Mouse (Mus musculus) midbrain, embryonic 14.5 days (tissue): ENCODE results near the gene Hapln2. TPM values are rescaled to one million over a fixed set of nuclear protein-coding genes. Genes with fewer than 3 reads are reported as not detected.

Experiments used
- ATAC-seq: fragments of 200-750 bp; cut with Nextera tagmentation; 2 replicates; pipeline ENCODE4 v1.8.0; 2017; ENCODE audit warnings: moderate number of reproducible peaks, moderate library complexity; ENCODE audit not compliant: low FRiP score, low TSS enrichment
- DNase-seq: peaks from one replicate; pipeline ENCODE4 v3.0.0-alpha.2; 2015
- H3K27ac ChIP-seq: fragments of 300-500 bp; sonication (generic); replicated peaks from 2 replicates; pipeline ENCODE4 v1.5.1; 2014; ENCODE audit warnings: mild to moderate bottlenecking, low read depth, low read length, moderate library complexity
- H3K27me3 ChIP-seq: fragments of 300-500 bp; sonication (generic); 2 replicates; pipeline ENCODE4 v1.6.1; 2014; ENCODE audit warnings: low read length, control low read depth, mixed read lengths; ENCODE audit not compliant: control insufficient read depth, insufficient read depth
- H3K36me3 ChIP-seq: fragments of 300-500 bp; sonication (generic); 2 replicates; pipeline ENCODE4 v1.6.1; 2014; ENCODE audit warnings: low read length, control low read depth; ENCODE audit not compliant: control insufficient read depth, insufficient read depth
- H3K4me1 ChIP-seq: fragments of 300-500 bp; sonication (generic); 2 replicates; pipeline ENCODE4 v1.6.1; 2014; ENCODE audit warnings: mild to moderate bottlenecking, antibody characterized with exemption, low read length, control low read depth; ENCODE audit not compliant: control insufficient read depth, insufficient read depth
- H3K4me2 ChIP-seq: fragments of 300-500 bp; sonication (generic); 2 replicates; pipeline ENCODE4 v1.6.1; 2014; ENCODE audit warnings: mild to moderate bottlenecking, low read length, moderate library complexity
- H3K4me3 ChIP-seq: fragments of 300-500 bp; sonication (generic); replicated peaks from 2 replicates; pipeline ENCODE4 v1.5.1; 2014; ENCODE audit warnings: low read depth, low read length
- H3K9ac ChIP-seq: fragments of 300-500 bp; sonication (generic); replicated peaks from 2 replicates; pipeline ENCODE4 v1.6.1; 2014; ENCODE audit warnings: mild to moderate bottlenecking, low read length, moderate library complexity
- H3K9me3 ChIP-seq: fragments of 300-500 bp; sonication (generic); 2 replicates; pipeline ENCODE4 v1.6.1; 2016; ENCODE audit warnings: low read length, control low read depth, mixed read lengths; ENCODE audit not compliant: control insufficient read depth
- WGBS: fragments of 180-500 bp; shearing (Covaris S2); extraction: QIAGEN DNeasy Blood & Tissue Kit; methylation state at CpG from one replicate; pipeline ENCODE4 v1.1.7; 2014; 5-methylcytosine and 5-hydroxymethylcytosine counted together
- polyA plus RNA-seq: library from polyadenylated mRNA; unstranded; fragments of >200 nt; fragmentation: Nextera tagmentation; extraction: Ambion mirVana; gene quantifications from 2 replicates; pipeline ENCODE4 v1.2.1, GENCODE M21; 2014

Hapln2 gene
- polyA plus RNA-seq = 0.47 and 0.57 TPM in 2 replicates

DNA sequence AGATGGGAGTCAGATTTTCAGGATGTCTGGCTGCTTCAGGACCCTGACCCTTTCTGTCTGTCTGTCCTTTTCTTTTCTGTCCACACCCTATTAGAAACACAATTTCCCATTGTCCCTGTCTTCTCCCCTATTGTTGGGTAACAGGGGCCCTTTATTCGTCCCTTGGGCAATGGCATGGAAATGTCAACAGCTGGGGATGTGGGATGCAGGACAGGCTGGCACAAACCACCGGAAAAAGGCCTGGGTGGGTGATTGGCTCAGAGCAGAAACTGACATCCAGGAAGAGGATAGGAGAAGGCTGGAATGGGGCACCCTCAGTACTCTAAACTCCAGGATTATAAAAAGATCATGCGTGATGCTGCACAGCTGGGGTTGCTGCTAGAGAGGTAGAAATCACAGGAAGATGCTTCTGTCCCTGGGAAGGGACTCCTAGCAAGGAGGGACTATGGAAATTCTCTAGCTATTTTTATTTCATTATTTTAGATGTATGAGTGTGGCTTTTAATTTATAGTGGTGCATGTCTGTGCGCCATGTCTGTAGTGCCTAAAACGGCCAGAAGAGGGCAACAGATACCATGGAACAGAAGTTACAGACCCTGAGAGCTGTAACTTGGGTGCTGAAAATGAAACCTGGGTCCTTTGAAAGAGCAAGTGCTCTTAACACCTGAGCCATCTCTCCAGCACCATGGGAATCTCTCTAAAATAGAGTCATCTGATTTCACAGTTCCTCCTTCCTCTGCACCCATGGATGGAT lies at the start of gene Hapln2:
Gene Hapln2, minus strand, starts transcription at position 150 of the 753 bp plus-strand sequence.
- Histone ChIP-seq H3K9me3 (peaks cover 7% of the 10 kb centered on the region; the same call in 1 of the 2 replicates), H3K4me3 (no peak within 1 kb of the TSS), H3K36me3 (no peaks in the 10 kb centered on the region), H3K27ac (no peak within 1 kb of the TSS), H3K4me1 (peaks cover 12% of the 10 kb centered on the region), H3K9ac (no peak within 1 kb of the TSS), H3K4me2 (no peak within 1 kb of the TSS), H3K27me3 (peaks cover 33% of the 10 kb centered on the region)
- WGBS = 48% methylated on average over 5 of the region's 5 CpGs
- DNase-seq (no peak), ATAC-seq (no peak)

DNA sequence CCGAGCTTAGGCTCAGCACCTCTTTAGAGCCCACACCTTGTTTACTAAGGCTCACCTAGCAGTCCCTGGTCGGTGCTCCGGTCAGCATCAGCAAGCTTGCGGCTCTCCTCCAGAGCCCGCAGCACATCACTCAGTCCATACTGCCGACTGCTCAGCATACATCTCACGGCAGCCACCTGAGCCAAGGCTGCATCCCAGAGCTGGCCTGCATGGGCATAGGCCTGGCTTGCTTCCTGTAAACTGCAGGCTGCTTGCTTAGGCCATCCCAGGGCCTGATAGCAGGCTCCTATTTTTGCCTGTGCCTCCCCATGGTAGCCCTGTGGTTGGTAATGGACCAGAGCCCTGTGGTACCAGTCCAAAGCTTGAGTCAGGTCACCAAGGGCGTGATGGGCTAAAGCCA lies 47.4 kb upstream of the Hapln2 start:
- Histone ChIP-seq H3K4me1 (no peaks in the 10 kb centered on the region), H3K27me3 (no peaks in the 10 kb centered on the region), H3K36me3 (no peaks in the 10 kb centered on the region), H3K27ac (no peak overlapping the region), H3K9ac (no peak overlapping the region), H3K9me3 (no peaks in the 10 kb centered on the region), H3K4me3 (no peak overlapping the region), H3K4me2 (no peak overlapping the region)
- no peak for DNase-seq
- WGBS = 80% methylated on average over 8 of the region's 8 CpGs
- no peak for ATAC-seq

DNA sequence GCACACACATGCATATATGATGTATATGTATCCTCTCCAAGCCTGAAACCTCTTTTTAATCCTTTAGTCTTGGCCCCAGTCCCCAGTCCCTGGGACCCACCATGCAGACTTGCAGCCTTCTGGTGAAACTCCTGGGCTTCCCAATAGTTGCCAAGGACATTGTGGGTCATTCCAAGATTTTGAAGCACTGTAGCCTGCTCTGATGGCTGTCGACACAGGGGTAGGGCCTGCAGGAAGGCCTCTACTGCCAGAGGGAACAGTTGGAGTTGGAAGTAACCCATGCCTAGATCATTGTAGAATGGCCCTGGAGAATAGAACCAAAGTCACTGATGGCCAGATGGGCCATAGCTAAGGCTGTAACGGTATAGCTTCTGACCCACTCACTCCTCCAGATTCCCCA lies 47.0 kb upstream of the Hapln2 start:
- Histone ChIP-seq H3K9ac (no peak overlapping the region), H3K4me2 (no peak overlapping the region), H3K27ac (no peak overlapping the region), H3K4me3 (no peak overlapping the region), H3K9me3 (no peaks in the 10 kb centered on the region), H3K36me3 (no peaks in the 10 kb centered on the region), H3K4me1 (no peaks in the 10 kb centered on the region), H3K27me3 (no peaks in the 10 kb centered on the region)
- no peak for ATAC-seq
- no peak for DNase-seq
- WGBS = 72% methylated on average over 2 of the region's 2 CpGs

DNA sequence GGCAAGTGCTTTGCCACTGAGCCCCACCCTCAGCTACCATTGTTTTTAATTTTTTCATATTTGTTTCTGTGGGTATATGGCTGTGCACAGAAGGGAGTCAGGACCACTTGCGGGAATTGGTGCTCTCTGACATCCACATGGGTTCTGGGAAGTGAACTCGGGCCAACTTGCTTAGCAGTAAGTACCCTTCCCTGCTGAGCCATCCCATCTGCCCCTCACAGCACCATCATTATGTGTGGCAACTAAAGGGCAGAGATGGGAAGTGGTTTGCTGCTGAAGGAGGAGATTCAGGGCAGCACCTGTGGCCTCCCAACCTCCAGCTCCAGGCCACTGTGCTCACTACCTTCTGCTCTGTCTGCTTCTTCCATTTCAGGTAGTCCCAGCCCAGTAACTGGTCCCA lies 46.2 kb upstream of the Hapln2 start:
- no peak overlapping the region for H3K27ac ChIP-seq
- no peak overlapping the region for H3K9ac ChIP-seq
- no peaks in the 10 kb centered on the region for H3K9me3 ChIP-seq
- no peaks in the 10 kb centered on the region for H3K4me1 ChIP-seq
- no peak overlapping the region for H3K4me2 ChIP-seq
- H3K36me3 ChIP-seq = no peaks in the 10 kb centered on the region
- DNase-seq (no peak), ATAC-seq (no peak)
- no peak overlapping the region for H3K4me3 ChIP-seq
- WGBS = 74% methylated on average over 2 of the region's 2 CpGs
- H3K27me3 ChIP-seq = no peaks in the 10 kb centered on the region

DNA sequence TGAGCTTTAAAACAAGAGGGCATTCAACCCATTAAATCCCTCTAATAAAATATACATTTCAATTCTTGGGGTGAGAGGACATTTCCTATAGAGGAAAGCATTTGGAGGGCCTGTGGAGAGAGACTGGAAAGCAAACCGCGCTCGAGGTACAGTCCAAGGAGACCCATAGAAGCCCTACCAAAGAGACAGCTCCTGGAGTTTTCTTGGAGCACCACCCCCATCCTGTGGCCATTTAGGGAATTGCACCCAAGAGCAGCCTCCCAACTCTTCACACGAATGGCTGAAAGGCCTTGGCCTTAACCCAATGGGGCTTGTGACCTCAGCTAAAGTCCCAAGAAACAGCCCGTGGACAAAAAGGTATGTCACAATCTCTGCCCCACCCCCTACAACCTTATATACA lies 44.4 kb upstream of the Hapln2 start:
- Histone ChIP-seq H3K4me1 (no peaks in the 10 kb centered on the region), H3K4me3 (no peak overlapping the region), H3K4me2 (no peak overlapping the region), H3K36me3 (no peaks in the 10 kb centered on the region), H3K9me3 (no peaks in the 10 kb centered on the region), H3K27me3 (no peaks in the 10 kb centered on the region), H3K9ac (no peak overlapping the region), H3K27ac (no peak overlapping the region)
- 0% methylated on average over 5 of the region's 5 CpGs for WGBS
- peak; percentile 48; the same call in 1 of the 2 replicates for ATAC-seq
- peak; percentile 91 for DNase-seq

DNA sequence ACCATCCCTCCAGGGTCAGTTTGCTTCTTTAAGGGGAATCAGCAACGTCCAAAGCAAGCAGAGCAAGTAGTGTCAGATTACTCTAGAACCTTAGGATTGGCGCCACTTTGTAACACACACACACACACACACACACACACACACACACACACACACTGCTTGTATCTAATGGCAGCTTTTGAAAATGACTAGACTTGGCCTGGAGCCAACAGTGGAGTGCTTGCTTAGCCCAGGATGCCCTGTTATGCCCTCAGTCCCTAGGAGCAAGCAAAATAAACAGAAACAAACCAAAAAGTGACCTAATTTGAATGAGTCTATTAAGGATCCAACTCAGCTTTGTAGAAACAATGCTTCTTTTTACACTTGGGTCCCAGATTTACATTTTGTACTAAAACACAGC lies 41.0 kb upstream of the Hapln2 start:
- ATAC-seq (no peak), DNase-seq (peak; percentile 35)
- Histone ChIP-seq H3K4me2 (no peak overlapping the region), H3K27ac (no peak overlapping the region), H3K4me1 (no peaks in the 10 kb centered on the region), H3K9ac (no peak overlapping the region), H3K36me3 (no peaks in the 10 kb centered on the region), H3K4me3 (no peak overlapping the region), H3K9me3 (no peaks in the 10 kb centered on the region), H3K27me3 (no peaks in the 10 kb centered on the region)
- WGBS = 48% methylated on average over 2 of the region's 2 CpGs

DNA sequence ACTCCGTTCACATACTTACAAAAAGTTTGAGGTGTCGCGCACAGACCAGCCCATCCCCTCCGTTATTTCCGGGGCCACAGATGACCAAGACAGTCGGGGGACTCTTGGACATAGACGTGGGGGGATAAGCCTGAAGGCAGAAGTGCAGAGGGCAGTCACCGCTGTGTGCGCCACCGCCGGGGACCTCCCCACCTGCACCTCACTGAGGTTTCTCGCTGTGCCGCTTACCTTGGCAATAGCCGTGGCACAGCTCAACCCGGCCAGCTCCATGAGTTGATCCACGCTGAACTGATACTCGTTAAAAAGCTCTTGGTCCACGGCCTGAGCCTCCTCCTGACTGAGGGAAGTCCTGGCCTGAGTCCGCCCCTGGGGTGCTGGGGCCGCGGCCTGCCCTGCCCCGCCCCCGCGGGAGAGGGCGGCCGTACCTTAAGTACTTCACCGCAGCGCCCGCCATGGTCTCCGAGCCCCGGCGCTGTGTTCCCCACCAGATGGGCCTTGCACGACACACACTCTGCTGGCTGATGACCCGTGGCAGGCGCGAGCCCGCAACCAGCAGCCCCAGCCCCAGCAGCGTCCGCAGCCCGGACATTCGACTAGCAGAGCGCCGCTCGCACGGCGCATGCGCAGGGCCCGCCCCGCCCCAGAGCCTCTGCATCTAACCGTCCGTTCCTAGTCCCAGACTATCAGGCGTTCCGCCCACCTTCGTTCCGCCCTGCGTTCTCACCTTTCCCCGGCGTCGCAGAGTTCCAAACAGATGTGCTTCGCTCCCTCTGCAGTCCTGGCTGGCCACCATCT lies 30.7 kb upstream of the Hapln2 start, which contains the start of gene Naxe:
Gene Naxe, minus strand, starts transcription at position 594 of the 795 bp plus-strand sequence.
- Histone ChIP-seq H3K27ac (peak within 1 kb of the TSS; percentile 70), H3K4me3 (peak within 1 kb of the TSS; percentile 97), H3K9ac (peak within 1 kb of the TSS; percentile 91), H3K27me3 (no peaks in the 10 kb centered on the region), H3K9me3 (no peaks in the 10 kb centered on the region), H3K36me3 (peaks cover 30% of the 10 kb centered on the region), H3K4me2 (peak within 1 kb of the TSS; percentile 93), H3K4me1 (peaks cover 10% of the 10 kb centered on the region)
- 1% methylated on average over 60 of the region's 60 CpGs for WGBS
- DNase-seq (peak; percentile 95), ATAC-seq (peak; percentile 91)

DNA sequence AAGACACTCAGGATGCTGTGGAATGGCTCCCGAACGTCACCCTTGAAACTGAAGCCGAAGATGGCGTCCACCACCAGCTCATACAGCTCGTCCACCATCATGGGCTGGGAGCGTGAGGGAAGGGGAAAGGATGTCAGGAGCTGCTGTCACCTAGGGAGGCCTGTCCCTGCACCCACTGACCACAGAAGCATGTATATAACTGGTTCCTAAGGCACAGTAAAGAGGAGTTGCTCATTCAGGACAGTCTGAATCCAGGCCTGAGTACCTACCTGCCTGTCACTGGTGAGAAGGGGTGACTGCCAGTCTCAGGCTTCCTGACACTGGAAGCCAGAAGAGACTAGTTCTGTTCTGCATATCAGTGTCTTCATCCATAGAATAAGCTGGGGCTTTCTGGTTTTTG lies 29.6 kb upstream of the Hapln2 start:
- no peaks in the 10 kb centered on the region for H3K27me3 ChIP-seq
- H3K4me3 ChIP-seq = peak overlapping the region; percentile 97
- H3K4me2 ChIP-seq = peak overlapping the region; percentile 93
- H3K9ac ChIP-seq = no peak overlapping the region
- DNase-seq (no peak), ATAC-seq (no peak)
- peaks cover 40% of the 10 kb centered on the region for H3K36me3 ChIP-seq
- 88% methylated on average over 6 of the region's 6 CpGs for WGBS
- H3K4me1 ChIP-seq = peaks cover 10% of the 10 kb centered on the region
- no peaks in the 10 kb centered on the region for H3K9me3 ChIP-seq
- no peak overlapping the region for H3K27ac ChIP-seq
